Mouse (Mus musculus): Measurements from ENCODE around the gene Slbp. TPM values are rescaled to one million over a fixed set of nuclear protein-coding genes. Genes with fewer than 3 reads are reported as not detected.

Gene Slbp
- polyA plus RNA-seq, 1 experiment from 2014 or later = 191 TPM

GRCm38 (mm10) chr5:33588066-33588465 is 64.3 kb downstream of the Slbp start:
- Histone ChIP-seq H3K4me3 (replicated peaks) (no peak overlapping the region), H3K27me3 (no peaks in the 10 kb centered on the region), H3K4me2 (replicated peaks) (no peak overlapping the region), H3K36me3 (no peaks in the 10 kb centered on the region), H3K9me3 (replicated peaks) (no peaks in the 10 kb centered on the region), H3K4me1 (no peaks in the 10 kb centered on the region), H3K9ac (no peak overlapping the region), H3K27ac (replicated peaks) (no peak overlapping the region)
- 68% methylated on average over 3 of the region's 3 CpGs for WGBS
- no peak for ATAC-seq (ENCODE audit: insufficient number of reproducible peaks, low FRiP score, low TSS enrichment, low read depth)

- Histone ChIP-seq H3K9me3 (replicated peaks) (no peaks in the 10 kb centered on the region), H3K4me1 (no peaks in the 10 kb centered on the region), H3K9ac (no peak overlapping the region), H3K4me2 (replicated peaks) (no peak overlapping the region), H3K4me3 (replicated peaks) (no peak overlapping the region), H3K36me3 (no peaks in the 10 kb centered on the region), H3K27me3 (no peaks in the 10 kb centered on the region), H3K27ac (replicated peaks) (no peak overlapping the region)
- no peak for ATAC-seq (ENCODE audit: insufficient number of reproducible peaks, low FRiP score, low TSS enrichment, low read depth)
- WGBS = 79% methylated on average over 18 of the region's 18 CpGs
These were observed 64.8 kb downstream of the Slbp start for GRCm38 (mm10) chr5:33587498-33588058.

Other genes starting within 250 kb of the Slbp start
- gene Nkx1-1, start 218.6 kb downstream of the Slbp start, polyA plus RNA-seq (2015; fragmentation: Nextera tagmentation; extraction: Ambion mirVana) = not detected in 2 replicates
- gene Fam53a, start 22.9 kb downstream of the Slbp start, polyA plus RNA-seq (2015; fragmentation: Nextera tagmentation; extraction: Ambion mirVana) = 67.8 and 69.4 TPM in 2 replicates
- gene Gm9903, start 22.6 kb downstream of the Slbp start, polyA plus RNA-seq (2015; fragmentation: Nextera tagmentation; extraction: Ambion mirVana) = 0.36 and 0.43 TPM in 2 replicates
- gene Tacc3, start 5.6 kb upstream of the Slbp start, polyA plus RNA-seq (2015; fragmentation: Nextera tagmentation; extraction: Ambion mirVana) = 141 and 146 TPM in 2 replicates
- 44.2 and 45.1 TPM in 2 replicates for gene Tmem129, start 5.8 kb upstream of the Slbp start, polyA plus RNA-seq (2015; fragmentation: Nextera tagmentation; extraction: Ambion mirVana)
- gene Fgfr3, start 69.1 kb upstream of the Slbp start, polyA plus RNA-seq (2015; fragmentation: Nextera tagmentation; extraction: Ambion mirVana) = 32.0 and 34.6 TPM in 2 replicates
- 49.9 and 51.8 TPM in 2 replicates for gene Letm1, start 130.2 kb upstream of the Slbp start, polyA plus RNA-seq (2015; fragmentation: Nextera tagmentation; extraction: Ambion mirVana)
- gene Nsd2, start 168.2 kb upstream of the Slbp start, polyA plus RNA-seq (2015; fragmentation: Nextera tagmentation; extraction: Ambion mirVana) = 35.8 and 37.6 TPM in 2 replicates